Mouse (Mus musculus): ENCODE measurements around the gene Traf6.

The Traf6 gene

GRCm38 (mm10) chr2:101678236-101679021 is at the start of gene Traf6:
Gene Traf6 (plus strand): TSS chr2:101678429.
- peak; percentile 71 to 80 for DNase-seq (ENCODE audit: low read depth in 1 of 2, low spot score in 2 of 2)

- DNase-seq (ENCODE audit: low read depth in 1 of 2, low spot score in 2 of 2) = no peak
Measured at GRCm38 (mm10) chr2:101638979-101639839, 39.0 kb upstream of the Traf6 start.

GRCm38 (mm10) chr2:101639840-101640350 is 38.3 kb upstream of the Traf6 start:
- DNase-seq (ENCODE audit: low read depth in 1 of 2, low spot score in 2 of 2) = no peak

- no peak for DNase-seq (ENCODE audit: low read depth in 1 of 2, low spot score in 2 of 2)
Measured at GRCm38 (mm10) chr2:101645841-101646240, 32.4 kb upstream of the Traf6 start.

GRCm38 (mm10) chr2:101648361-101648760 is 29.9 kb upstream of the Traf6 start:
- no peak for DNase-seq (ENCODE audit: low read depth in 1 of 2, low spot score in 2 of 2)

GRCm38 (mm10) chr2:101649114-101649671 is 29.0 kb upstream of the Traf6 start, which contains the start of the genes Rag1 and B230118H07Rik:
Gene Rag1 (minus strand): TSS chr2:101649501.
Gene B230118H07Rik (minus strand): TSS chr2:101649532.
- DNase-seq (ENCODE audit: low read depth in 1 of 2, low spot score in 2 of 2) = no peak

GRCm38 (mm10) chr2:101650446-101650845 is 27.8 kb upstream of the Traf6 start:
- DNase-seq (ENCODE audit: low read depth in 1 of 2, low spot score in 2 of 2) = no peak

GRCm38 (mm10) chr2:101652204-101652920 is 25.9 kb upstream of the Traf6 start:
- DNase-seq (ENCODE audit: low read depth in 1 of 2, low spot score in 2 of 2) = no peak

GRCm38 (mm10) chr2:101652921-101653597 is 25.2 kb upstream of the Traf6 start:
- peak in 1 of 2 experiments; percentile 9 for DNase-seq (ENCODE audit: low read depth in 1 of 2, low spot score in 2 of 2)

GRCm38 (mm10) chr2:101660536-101660935 is 17.7 kb upstream of the Traf6 start:
- no peak for DNase-seq (ENCODE audit: low read depth in 1 of 2, low spot score in 2 of 2)

GRCm38 (mm10) chr2:101665058-101665702 is 13.0 kb upstream of the Traf6 start:
- peak in 1 of 2 experiments; percentile 40 for DNase-seq (ENCODE audit: low read depth in 1 of 2, low spot score in 2 of 2)

GRCm38 (mm10) chr2:101665703-101666092 is 12.5 kb upstream of the Traf6 start:
- no peak for DNase-seq (ENCODE audit: low read depth in 1 of 2, low spot score in 2 of 2)

- no peak for DNase-seq (ENCODE audit: low read depth in 1 of 2, low spot score in 2 of 2)
Measured at GRCm38 (mm10) chr2:101668751-101669150, 9.5 kb upstream of the Traf6 start.

- DNase-seq (ENCODE audit: low read depth in 1 of 2, low spot score in 2 of 2) = no peak
Measured at GRCm38 (mm10) chr2:101673547-101673946, 4.7 kb upstream of the Traf6 start.

GRCm38 (mm10) chr2:101679164-101679784 is 1.0 kb downstream of the Traf6 start:
- peak in 1 of 2 experiments; percentile 13 for DNase-seq (ENCODE audit: low read depth in 1 of 2, low spot score in 2 of 2)

GRCm38 (mm10) chr2:101684421-101684820 is 6.2 kb downstream of the Traf6 start:
- DNase-seq (ENCODE audit: low read depth in 1 of 2, low spot score in 2 of 2) = no peak

- no peak for DNase-seq (ENCODE audit: low read depth in 1 of 2, low spot score in 2 of 2)
Measured at GRCm38 (mm10) chr2:101688011-101688410, 9.8 kb downstream of the Traf6 start.

GRCm38 (mm10) chr2:101690252-101690827 is 12.1 kb downstream of the Traf6 start:
- no peak for DNase-seq (ENCODE audit: low read depth in 1 of 2, low spot score in 2 of 2)

GRCm38 (mm10) chr2:101693043-101693442 is 14.8 kb downstream of the Traf6 start:
- DNase-seq (ENCODE audit: low read depth in 1 of 2, low spot score in 2 of 2) = no peak

Measured in monocyte, adult 2 months (primary cell).